Mouse (Mus musculus): ENCODE results near the gene Tmem132d. TPM values are rescaled to one million over a fixed set of nuclear protein-coding genes. Genes with fewer than 3 reads are reported as not detected.

Tmem132d gene
- polyA plus RNA-seq, 1 experiment from 2014 or later, result 0.20 TPM

- Histone ChIP-seq H3K4me2 (ENCODE audit: low read length) (no peak overlapping the region), H3K36me3 (ENCODE audit: control insufficient read depth, insufficient read depth, low read length) (no peaks in the 10 kb centered on the region), H3K4me3 (ENCODE audit: low read depth, low read length) (no peak overlapping the region), H3K4me1 (replicated peaks; ENCODE audit: control insufficient read depth, insufficient read depth, low read length) (no peaks in the 10 kb centered on the region), H3K27me3 (replicated peaks; ENCODE audit: control insufficient read depth, insufficient read depth, low read length) (no peaks in the 10 kb centered on the region), H3K9me3 (ENCODE audit: control insufficient read depth, low read length) (no peaks in the 10 kb centered on the region), H3K9ac (ENCODE audit: low read length) (no peak overlapping the region), H3K27ac (ENCODE audit: low read depth) (no peak overlapping the region)
- WGBS, result 82% methylated on average over 5 of the region's 5 CpGs
- DNase-seq (ENCODE audit: low spot score) (no peak), ATAC-seq (replicated peaks; ENCODE audit: low FRiP score, low TSS enrichment, low read depth) (no peak)
Observed at GRCm38 (mm10) chr5:128090578-128090977, 342.3 kb downstream of the Tmem132d start.

GRCm38 (mm10) chr5:128075456-128075855, 357.4 kb downstream of the Tmem132d start:
- no peak for DNase-seq (ENCODE audit: low spot score)
- Histone ChIP-seq H3K4me1 (replicated peaks; ENCODE audit: control insufficient read depth, insufficient read depth, low read length) (no peaks in the 10 kb centered on the region), H3K9ac (ENCODE audit: low read length) (no peak overlapping the region), H3K27ac (ENCODE audit: low read depth) (no peak overlapping the region), H3K9me3 (ENCODE audit: control insufficient read depth, low read length) (no peaks in the 10 kb centered on the region), H3K4me2 (ENCODE audit: low read length) (no peak overlapping the region), H3K27me3 (replicated peaks; ENCODE audit: control insufficient read depth, insufficient read depth, low read length) (no peaks in the 10 kb centered on the region), H3K36me3 (ENCODE audit: control insufficient read depth, insufficient read depth, low read length) (no peaks in the 10 kb centered on the region), H3K4me3 (ENCODE audit: low read depth, low read length) (no peak overlapping the region)
- 27% methylated on average over 5 of the region's 5 CpGs for WGBS
- no peak for ATAC-seq (replicated peaks; ENCODE audit: low FRiP score, low TSS enrichment, low read depth)

GRCm38 (mm10) chr5:128072616-128073015, 360.3 kb downstream of the Tmem132d start:
- WGBS, result 93% methylated on average over 2 of the region's 2 CpGs

GRCm38 (mm10) chr5:128041781-128042180, 391.1 kb downstream of the Tmem132d start:
- no peak for ATAC-seq (replicated peaks; ENCODE audit: low FRiP score, low TSS enrichment, low read depth)
- no peaks in the 10 kb centered on the region for H3K27me3 ChIP-seq (replicated peaks; ENCODE audit: control insufficient read depth, insufficient read depth, low read length)
- 87% methylated on average over 9 of the region's 9 CpGs for WGBS

More at GRCm38 (mm10) chr5:128072616-128073015, 360.3 kb downstream of the Tmem132d start:
- Histone ChIP-seq H3K4me1 (replicated peaks; ENCODE audit: control insufficient read depth, insufficient read depth, low read length) (no peaks in the 10 kb centered on the region), H3K9me3 (ENCODE audit: control insufficient read depth, low read length) (no peaks in the 10 kb centered on the region), H3K4me3 (ENCODE audit: low read depth, low read length) (no peak overlapping the region), H3K27me3 (replicated peaks; ENCODE audit: control insufficient read depth, insufficient read depth, low read length) (no peaks in the 10 kb centered on the region), H3K27ac (ENCODE audit: low read depth) (no peak overlapping the region), H3K36me3 (ENCODE audit: control insufficient read depth, insufficient read depth, low read length) (no peaks in the 10 kb centered on the region), H3K9ac (ENCODE audit: low read length) (no peak overlapping the region), H3K4me2 (ENCODE audit: low read length) (no peak overlapping the region)
- DNase-seq (ENCODE audit: low spot score), result no peak
- ATAC-seq (replicated peaks; ENCODE audit: low FRiP score, low TSS enrichment, low read depth), result no peak

GRCm38 (mm10) chr5:128040036-128040435, 392.8 kb downstream of the Tmem132d start:
- Histone ChIP-seq H3K4me1 (replicated peaks; ENCODE audit: control insufficient read depth, insufficient read depth, low read length) (no peaks in the 10 kb centered on the region), H3K9me3 (ENCODE audit: control insufficient read depth, low read length) (no peaks in the 10 kb centered on the region), H3K27me3 (replicated peaks; ENCODE audit: control insufficient read depth, insufficient read depth, low read length) (no peaks in the 10 kb centered on the region), H3K4me3 (ENCODE audit: low read depth, low read length) (no peak overlapping the region), H3K36me3 (ENCODE audit: control insufficient read depth, insufficient read depth, low read length) (no peaks in the 10 kb centered on the region), H3K9ac (ENCODE audit: low read length) (no peak overlapping the region), H3K4me2 (ENCODE audit: low read length) (no peak overlapping the region), H3K27ac (ENCODE audit: low read depth) (no peak overlapping the region)
- no peak for DNase-seq (ENCODE audit: low spot score)
- WGBS, result 90% methylated on average over 6 of the region's 6 CpGs
- ATAC-seq (replicated peaks; ENCODE audit: low FRiP score, low TSS enrichment, low read depth), result no peak

More at GRCm38 (mm10) chr5:128041781-128042180, 391.1 kb downstream of the Tmem132d start:
- Histone ChIP-seq H3K4me2 (ENCODE audit: low read length) (no peak overlapping the region), H3K27ac (ENCODE audit: low read depth) (no peak overlapping the region), H3K4me1 (replicated peaks; ENCODE audit: control insufficient read depth, insufficient read depth, low read length) (no peaks in the 10 kb centered on the region), H3K36me3 (ENCODE audit: control insufficient read depth, insufficient read depth, low read length) (no peaks in the 10 kb centered on the region), H3K4me3 (ENCODE audit: low read depth, low read length) (no peak overlapping the region), H3K9me3 (ENCODE audit: control insufficient read depth, low read length) (no peaks in the 10 kb centered on the region), H3K9ac (ENCODE audit: low read length) (no peak overlapping the region)
- no peak for DNase-seq (ENCODE audit: low spot score)

GRCm38 (mm10) chr5:128027076-128027475, 405.8 kb downstream of the Tmem132d start:
- ATAC-seq (replicated peaks; ENCODE audit: low FRiP score, low TSS enrichment, low read depth) (no peak), DNase-seq (ENCODE audit: low spot score) (no peak)
- no peaks in the 10 kb centered on the region for H3K27me3 ChIP-seq (replicated peaks; ENCODE audit: control insufficient read depth, insufficient read depth, low read length)
- H3K27ac ChIP-seq (ENCODE audit: low read depth), result no peak overlapping the region
- no peaks in the 10 kb centered on the region for H3K9me3 ChIP-seq (ENCODE audit: control insufficient read depth, low read length)
- no peak overlapping the region for H3K4me2 ChIP-seq (ENCODE audit: low read length)
- WGBS, result 68% methylated on average over 2 of the region's 2 CpGs
- no peak overlapping the region for H3K4me3 ChIP-seq (ENCODE audit: low read depth, low read length)
- no peaks in the 10 kb centered on the region for H3K4me1 ChIP-seq (replicated peaks; ENCODE audit: control insufficient read depth, insufficient read depth, low read length)
- H3K36me3 ChIP-seq (ENCODE audit: control insufficient read depth, insufficient read depth, low read length), result no peaks in the 10 kb centered on the region
- no peak overlapping the region for H3K9ac ChIP-seq (ENCODE audit: low read length)

GRCm38 (mm10) chr5:128004666-128005065, 428.2 kb downstream of the Tmem132d start:
- Histone ChIP-seq H3K27ac (ENCODE audit: low read depth) (no peak overlapping the region), H3K9me3 (ENCODE audit: control insufficient read depth, low read length) (no peaks in the 10 kb centered on the region), H3K27me3 (replicated peaks; ENCODE audit: control insufficient read depth, insufficient read depth, low read length) (no peaks in the 10 kb centered on the region), H3K4me3 (ENCODE audit: low read depth, low read length) (no peak overlapping the region), H3K4me1 (replicated peaks; ENCODE audit: control insufficient read depth, insufficient read depth, low read length) (no peaks in the 10 kb centered on the region), H3K9ac (ENCODE audit: low read length) (no peak overlapping the region), H3K36me3 (ENCODE audit: control insufficient read depth, insufficient read depth, low read length) (no peaks in the 10 kb centered on the region), H3K4me2 (ENCODE audit: low read length) (no peak overlapping the region)
- WGBS, result 59% methylated on average over 9 of the region's 9 CpGs
- no peak for ATAC-seq (replicated peaks; ENCODE audit: low FRiP score, low TSS enrichment, low read depth)
- DNase-seq (ENCODE audit: low spot score), result no peak

GRCm38 (mm10) chr5:127996526-127997245, 436.2 kb downstream of the Tmem132d start:
- no peak overlapping the region for H3K9ac ChIP-seq (ENCODE audit: low read length)
- ATAC-seq (replicated peaks; ENCODE audit: low FRiP score, low TSS enrichment, low read depth), result no peak
- no peaks in the 10 kb centered on the region for H3K36me3 ChIP-seq (ENCODE audit: control insufficient read depth, insufficient read depth, low read length)
- H3K4me2 ChIP-seq (ENCODE audit: low read length), result no peak overlapping the region
- DNase-seq (ENCODE audit: low spot score), result no peak
- no peak overlapping the region for H3K27ac ChIP-seq (ENCODE audit: low read depth)
- H3K9me3 ChIP-seq (ENCODE audit: control insufficient read depth, low read length), result no peaks in the 10 kb centered on the region
- H3K4me1 ChIP-seq (replicated peaks; ENCODE audit: control insufficient read depth, insufficient read depth, low read length), result no peaks in the 10 kb centered on the region
- WGBS, result 76% methylated on average over 10 of the region's 10 CpGs
- H3K27me3 ChIP-seq (replicated peaks; ENCODE audit: control insufficient read depth, insufficient read depth, low read length), result no peaks in the 10 kb centered on the region
- no peak overlapping the region for H3K4me3 ChIP-seq (ENCODE audit: low read depth, low read length)

GRCm38 (mm10) chr5:127993460-127993859, 439.4 kb downstream of the Tmem132d start:
- DNase-seq (ENCODE audit: low spot score), result no peak
- H3K36me3 ChIP-seq (ENCODE audit: control insufficient read depth, insufficient read depth, low read length), result no peaks in the 10 kb centered on the region
- H3K4me2 ChIP-seq (ENCODE audit: low read length), result no peak overlapping the region
- no peaks in the 10 kb centered on the region for H3K4me1 ChIP-seq (replicated peaks; ENCODE audit: control insufficient read depth, insufficient read depth, low read length)
- no peak for ATAC-seq (replicated peaks; ENCODE audit: low FRiP score, low TSS enrichment, low read depth)
- no peaks in the 10 kb centered on the region for H3K27me3 ChIP-seq (replicated peaks; ENCODE audit: control insufficient read depth, insufficient read depth, low read length)
- WGBS, result 76% methylated on average over 3 of the region's 3 CpGs
- no peaks in the 10 kb centered on the region for H3K9me3 ChIP-seq (ENCODE audit: control insufficient read depth, low read length)
- H3K27ac ChIP-seq (ENCODE audit: low read depth), result no peak overlapping the region
- H3K4me3 ChIP-seq (ENCODE audit: low read depth, low read length), result no peak overlapping the region
- no peak overlapping the region for H3K9ac ChIP-seq (ENCODE audit: low read length)
